Mouse (Mus musculus) cerebellum, postnatal 4 days (tissue): ENCODE data around the gene Scaper.

Experiments
- DNase-seq, 2 experiments: peaks; one replicate each; pipeline ENCODE4 v3.0.0; 2022; ENCODE audit warnings: low spot score in 2 of 2, mixed read lengths in 1 of 2

Gene Scaper

GRCm38 (mm10) chr9:55540888-55541287, 397.0 kb downstream of the Scaper start:
- DNase-seq, result peak in 1 of 2 experiments; percentile 57

GRCm38 (mm10) chr9:55540391-55540770, 397.5 kb downstream of the Scaper start:
- no peak for DNase-seq

- DNase-seq, result peak in 1 of 2 experiments; percentile 11
Measured at GRCm38 (mm10) chr9:55539661-55540390, 398.1 kb downstream of the Scaper start.

GRCm38 (mm10) chr9:55539006-55539405, 398.9 kb downstream of the Scaper start:
- DNase-seq, result no peak

GRCm38 (mm10) chr9:55538377-55538776, 399.5 kb downstream of the Scaper start, which contains the start of gene Isl2:
TSS of gene Isl2 (plus strand) at chr9:55538672.
- DNase-seq, result peak in 1 of 2 experiments; percentile 16

GRCm38 (mm10) chr9:55535907-55536306, 402.0 kb downstream of the Scaper start:
- DNase-seq, result peak in 1 of 2 experiments; percentile 78

- DNase-seq, result no peak
Measured at GRCm38 (mm10) chr9:55525716-55526115, 412.2 kb downstream of the Scaper start.

GRCm38 (mm10) chr9:55512027-55512543, 425.8 kb downstream of the Scaper start, which contains the start of gene Etfa:
TSS of gene Etfa (minus strand) at chr9:55512243.
- DNase-seq, result peak; percentile 77 to 92

GRCm38 (mm10) chr9:55511521-55511993, 426.4 kb downstream of the Scaper start:
- DNase-seq, result no peak

- no peak for DNase-seq
Measured at GRCm38 (mm10) chr9:55510651-55511235, 427.2 kb downstream of the Scaper start.

- no peak for DNase-seq
Measured at GRCm38 (mm10) chr9:55509731-55510130, 428.2 kb downstream of the Scaper start.

- no peak for DNase-seq
Measured at GRCm38 (mm10) chr9:55508701-55509100, 429.2 kb downstream of the Scaper start.

GRCm38 (mm10) chr9:55507922-55508321, 430.0 kb downstream of the Scaper start:
- DNase-seq, result no peak
